Mouse (Mus musculus) Patski (cell line): Measurements from ENCODE around the gene March1. TPM values are rescaled to one million over a fixed set of nuclear protein-coding genes. Genes with fewer than 3 reads are reported as not detected.
"Not testable (repeated sequence)": the region's sequence is repeated elsewhere in the genome, so short reads cannot be mapped to it uniquely, and the experiment has no call there.

Source experiments
- ATAC-seq: fragments of 100-300 bp; one replicate; pipeline ENCODE4 v1.8.0; 2021
- CTCF ChIA-PET: fragments of 350-600 bp; sonication (Branson Sonifier 250); formaldehyde crosslinking; loops from one replicate; lab custom pipeline; 2022; ENCODE audit warnings: inconsistent platforms; lab: Charles Lee
- POLR2A ChIA-PET: fragments of 350-600 bp; sonication (Branson Sonifier 250); formaldehyde crosslinking; loops from one replicate; lab custom pipeline; 2022; ENCODE audit warnings: antibody characterized with exemption, inconsistent platforms; lab: Charles Lee
- DNase-seq: peaks from one replicate; pipeline ENCODE4 v3.0.0-alpha.2; 2011; ENCODE audit warnings: low read depth, low spot score
- H3K27me3 ChIP-seq: fragments of 371-371 bp; one replicate; pipeline ENCODE4 v1.5.1; 2021
- CTCF ChIP-seq: fragments of 100-300 bp; IDR thresholded peaks from one replicate; pipeline ENCODE4 v1.5.1; 2021
- in situ Hi-C: fragments of 300-500 bp; cut with MboI; formaldehyde crosslinking; loops from 3 replicates; pipeline ENCODE4 v1.11.1; 2018; ENCODE audit warnings: low pct_unique_long_range_greater_than_20kb, mixed read lengths
- polyA plus RNA-seq: library from polyadenylated mRNA; unstranded; gene quantifications from one replicate; pipeline ENCODE4 v1.2.3, GENCODE M21; 2021

The March1 gene
- polyA plus RNA-seq, 1 experiment from 2014 or later: 0.04 TPM

DNA sequence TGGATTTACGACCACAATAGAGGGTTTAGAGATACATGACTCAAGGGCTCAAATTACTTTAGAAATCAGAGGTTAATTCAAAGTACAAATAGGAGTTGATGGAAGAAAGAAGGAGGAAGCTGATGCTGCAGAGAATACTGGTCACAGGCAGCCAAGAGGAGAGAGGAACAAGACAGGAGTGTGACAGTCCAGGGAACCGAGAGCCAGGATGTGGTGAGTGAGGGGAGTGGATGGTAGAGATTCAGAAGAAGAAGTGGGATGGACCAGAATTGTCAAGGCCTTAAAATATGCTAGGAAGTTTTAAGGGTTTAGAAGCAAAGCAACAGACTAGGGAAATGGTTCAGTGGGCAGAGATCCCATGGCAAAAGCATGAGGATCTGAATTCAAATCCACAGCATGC is 771.0 kb downstream of the March1 start:
- no peak for TF ChIP-seq CTCF
- CTCF ChIA-PET: no interaction called here
- in situ Hi-C loops: no loop called here
- DNase-seq: no peak
- peaks cover 4% of the 10 kb centered on the region for H3K27me3 ChIP-seq
- ATAC-seq: no peak
- POLR2A ChIA-PET: no interaction called here

DNA sequence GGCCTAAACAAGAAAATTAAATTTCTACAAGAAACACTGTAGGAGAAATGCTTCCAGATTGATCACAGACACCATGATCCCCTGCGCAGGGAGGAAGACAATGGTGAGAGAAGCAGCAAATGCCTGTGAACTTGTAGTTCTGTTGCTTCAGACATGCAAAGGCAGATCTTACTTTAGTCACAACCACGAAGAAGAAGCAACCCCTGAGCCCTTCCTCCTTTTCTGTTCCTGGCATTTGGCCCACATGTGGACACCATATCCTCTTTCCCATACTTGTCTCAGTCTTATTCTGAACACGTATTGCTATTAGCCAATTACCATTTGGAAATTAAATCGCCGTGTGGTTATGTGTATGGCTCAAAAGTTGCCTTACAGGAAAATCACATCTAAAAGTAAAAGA is 773.9 kb downstream of the March1 start:
- DNase-seq: no peak

DNA sequence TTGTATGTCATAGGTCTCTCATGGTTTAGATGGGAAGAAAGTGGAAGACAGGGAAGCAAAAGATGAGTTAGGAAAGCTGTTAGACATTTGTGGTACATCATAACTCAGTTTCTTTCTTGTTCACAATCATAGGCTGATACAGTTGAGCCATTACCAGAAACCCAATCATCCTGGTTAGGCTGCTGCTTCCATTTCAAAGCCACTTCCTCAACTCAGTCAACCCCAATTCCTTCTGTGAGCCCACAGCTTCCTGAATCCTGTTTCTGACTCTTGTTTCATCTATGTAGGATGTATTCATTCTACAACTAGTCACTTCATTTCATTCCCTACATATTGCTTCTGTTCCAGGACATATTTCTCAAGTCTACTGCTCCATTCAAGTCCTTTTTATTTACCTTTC is 775.2 kb downstream of the March1 start:
- ATAC-seq (no peak), DNase-seq (no peak)
- no peak for TF ChIP-seq CTCF
- POLR2A ChIA-PET: no interaction called here
- peaks cover 7% of the 10 kb centered on the region for H3K27me3 ChIP-seq
- CTCF ChIA-PET: interaction anchor here (0.8 kb wide), 1 partner anchor 10 kb away, joined by 3 read pairs; no protein-coding TSS in a partner anchor
- in situ Hi-C loops: no loop called here

More for the DNA sequence above, 773.9 kb downstream of the March1 start:
- no peak for TF ChIP-seq CTCF
- in situ Hi-C loops: no loop called here
- ChIA-PET POLR2A (no interaction called here), CTCF (no interaction called here)
- H3K27me3 ChIP-seq: peaks cover 7% of the 10 kb centered on the region
- ATAC-seq: no peak

DNA sequence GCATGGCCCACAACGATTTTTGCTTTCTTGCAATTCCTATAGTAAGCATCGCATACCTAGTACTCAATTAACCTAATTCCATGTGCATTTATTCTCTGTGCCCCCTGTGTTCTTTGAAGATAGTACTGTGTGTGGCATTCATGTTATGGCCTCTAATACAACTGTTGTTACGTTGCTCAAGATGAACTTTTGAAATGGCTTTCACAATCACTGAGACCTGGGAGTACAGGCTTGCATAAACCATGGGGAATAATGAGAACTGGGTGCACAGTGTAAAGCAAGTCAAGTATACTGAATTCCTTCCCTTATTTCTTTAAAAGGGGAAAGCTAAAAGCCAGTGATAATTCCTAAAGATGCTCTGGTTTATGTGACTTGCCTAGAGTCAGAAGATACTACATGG is 776.4 kb downstream of the March1 start:
- no peak for ATAC-seq
- in situ Hi-C loops: no loop called here
- H3K27me3 ChIP-seq: peaks cover 7% of the 10 kb centered on the region
- POLR2A ChIA-PET: no interaction called here
- no peak for TF ChIP-seq CTCF
- CTCF ChIA-PET: no interaction called here
- no peak for DNase-seq

DNA sequence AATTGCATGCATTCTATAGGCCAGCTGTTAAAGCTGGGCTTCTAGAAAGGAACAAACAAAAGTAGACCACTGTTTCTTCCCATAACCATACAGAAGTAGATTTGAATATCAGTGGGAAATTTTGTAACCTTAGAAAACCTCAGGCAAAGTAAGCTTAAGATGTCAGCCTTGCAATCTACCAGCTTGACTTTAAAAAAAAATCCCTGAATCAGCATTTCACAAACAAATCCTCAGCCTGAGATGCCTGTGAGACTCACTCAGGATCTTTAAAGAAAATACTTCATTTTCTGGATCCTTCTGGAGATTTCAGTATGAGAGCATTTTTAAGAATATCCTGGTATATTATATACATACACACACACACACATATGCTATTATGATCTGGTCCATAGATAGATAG is 780.1 kb downstream of the March1 start:
- in situ Hi-C loops: no loop called here
- DNase-seq: no peak
- ChIA-PET POLR2A (no interaction called here), CTCF (no interaction called here)
- H3K27me3 ChIP-seq: peaks cover 4% of the 10 kb centered on the region
- no peak for ATAC-seq
- TF ChIP-seq CTCF: no peak

DNA sequence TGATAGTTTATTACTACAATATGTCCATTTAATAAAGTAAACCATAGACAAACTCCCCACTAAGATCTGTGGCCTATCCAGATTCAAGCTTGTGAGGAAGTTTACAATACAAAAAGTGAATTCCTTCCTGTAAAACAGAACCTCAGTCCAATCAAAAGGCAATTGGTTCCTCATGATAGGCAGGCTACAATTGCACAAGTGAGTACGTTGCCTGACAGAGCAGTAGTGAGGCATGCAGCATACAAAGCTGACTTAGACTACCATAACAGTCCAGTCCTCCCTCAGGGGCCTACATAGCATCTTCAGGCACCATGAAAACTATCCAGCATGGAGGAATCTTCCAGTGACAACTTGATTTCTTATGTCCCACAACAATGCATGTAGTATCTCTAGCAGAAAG is 782.4 kb downstream of the March1 start:
- CTCF ChIA-PET: no interaction called here
- in situ Hi-C loops: no loop called here
- H3K27me3 ChIP-seq: peaks cover 7% of the 10 kb centered on the region

DNA sequence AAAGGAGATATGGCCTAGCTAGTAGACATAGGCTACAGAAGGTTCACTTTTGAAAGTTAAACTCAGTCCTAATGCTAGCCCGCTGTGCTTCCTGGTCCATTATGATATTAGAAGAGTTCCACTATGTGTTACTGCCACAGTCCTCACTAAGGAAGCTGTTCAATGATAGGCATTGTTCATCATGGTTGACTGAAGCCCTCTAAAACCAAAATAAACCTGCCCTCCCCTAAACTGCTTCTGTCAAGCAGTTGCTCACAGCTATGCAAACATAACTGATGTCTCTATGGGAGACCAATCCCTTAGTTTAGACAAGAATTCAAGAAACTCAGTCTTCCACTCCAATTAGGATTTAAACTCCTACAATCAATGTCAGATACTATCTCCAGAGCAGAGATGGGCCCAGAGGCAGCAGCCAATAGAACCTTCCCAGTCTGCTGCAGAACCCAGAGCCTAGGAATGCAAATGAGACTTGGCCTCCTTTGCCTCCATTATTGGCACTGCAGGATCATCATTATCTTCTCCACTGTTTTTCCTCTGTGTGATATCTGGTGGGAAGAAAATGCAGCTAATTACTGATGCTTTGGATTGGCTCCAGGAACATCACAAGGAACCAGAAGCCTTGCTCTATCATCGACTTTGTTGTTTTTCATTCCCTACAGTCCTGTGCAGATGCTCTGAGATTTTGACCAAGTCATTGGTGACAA is 787.2 kb downstream of the March1 start:
- ChIA-PET CTCF (no interaction called here), POLR2A (no interaction called here)
- DNase-seq (no peak), ATAC-seq (no peak)
- H3K27me3 ChIP-seq: peaks cover 9% of the 10 kb centered on the region
- no peak for TF ChIP-seq CTCF
- in situ Hi-C loops: no loop called here

More for the DNA sequence above, 782.4 kb downstream of the March1 start:
- ATAC-seq (no peak), DNase-seq (no peak)
- POLR2A ChIA-PET: no interaction called here
- no peak for TF ChIP-seq CTCF

DNA sequence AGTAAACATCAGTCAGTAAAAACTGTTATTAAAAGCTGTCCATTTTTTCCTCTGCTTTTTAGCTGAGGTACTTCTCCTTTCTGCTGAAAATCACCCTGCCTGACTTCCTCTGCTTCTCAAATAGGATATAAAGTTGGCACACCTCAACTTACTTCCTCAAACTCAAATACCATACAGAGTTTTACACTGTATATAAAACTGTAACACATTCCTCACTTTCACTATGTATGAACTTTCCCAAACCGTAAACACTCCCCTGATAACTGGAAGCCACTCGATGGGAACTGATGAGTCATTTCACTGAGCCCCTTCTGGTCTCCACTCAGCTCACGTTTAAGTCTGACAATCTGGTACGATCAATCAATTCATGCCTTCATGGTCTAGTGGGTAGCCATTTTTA is 788.1 kb downstream of the March1 start:
- in situ Hi-C loops, H3K27me3 ChIP-seq, CTCF ChIA-PET, POLR2A ChIA-PET, ATAC-seq, DNase-seq: not testable (repeated sequence)

DNA sequence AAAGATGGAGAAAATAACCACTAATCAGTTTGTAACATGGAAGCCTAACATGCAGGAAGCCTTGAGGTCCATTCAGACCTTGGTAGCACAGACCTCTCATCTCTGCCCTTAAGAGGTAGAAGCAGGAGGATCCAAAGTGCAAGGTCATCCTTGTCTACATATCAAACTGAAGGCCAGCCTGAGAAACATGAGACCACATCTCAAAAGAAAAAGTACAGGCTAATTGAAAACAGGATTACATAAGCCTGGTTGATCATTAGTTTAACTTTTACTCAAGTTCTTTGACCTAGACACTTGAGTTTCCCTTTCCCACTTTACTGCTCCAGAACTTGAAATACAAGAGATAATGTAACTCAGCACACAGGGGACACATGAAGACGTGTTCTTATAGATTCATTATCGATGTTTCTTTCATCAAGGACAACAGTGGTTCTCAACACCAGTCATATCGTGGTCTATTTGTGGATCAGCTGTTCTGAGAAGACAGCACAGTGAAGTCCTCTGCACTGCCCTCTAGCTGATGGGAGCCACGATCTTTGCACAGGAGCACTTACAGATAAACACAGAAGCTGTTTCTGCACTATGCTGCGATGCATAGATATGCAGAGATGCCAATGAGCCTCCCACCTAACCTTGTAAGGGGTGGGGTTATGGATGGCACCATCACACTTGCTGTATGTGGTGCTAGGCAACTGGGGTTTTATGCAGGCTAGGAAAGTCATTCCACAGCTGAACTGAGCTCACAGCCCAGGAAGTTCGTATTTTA is 789.1 kb downstream of the March1 start:
- ATAC-seq (no peak), DNase-seq (no peak)
- in situ Hi-C loops: no loop called here
- POLR2A ChIA-PET: interaction anchor here (0.6 kb wide), 1 partner anchor 1413 kb away, joined by 3 read pairs; no protein-coding TSS in a partner anchor
- TF ChIP-seq CTCF: no peak
- CTCF ChIA-PET: no interaction called here
- H3K27me3 ChIP-seq: peaks cover 9% of the 10 kb centered on the region

DNA sequence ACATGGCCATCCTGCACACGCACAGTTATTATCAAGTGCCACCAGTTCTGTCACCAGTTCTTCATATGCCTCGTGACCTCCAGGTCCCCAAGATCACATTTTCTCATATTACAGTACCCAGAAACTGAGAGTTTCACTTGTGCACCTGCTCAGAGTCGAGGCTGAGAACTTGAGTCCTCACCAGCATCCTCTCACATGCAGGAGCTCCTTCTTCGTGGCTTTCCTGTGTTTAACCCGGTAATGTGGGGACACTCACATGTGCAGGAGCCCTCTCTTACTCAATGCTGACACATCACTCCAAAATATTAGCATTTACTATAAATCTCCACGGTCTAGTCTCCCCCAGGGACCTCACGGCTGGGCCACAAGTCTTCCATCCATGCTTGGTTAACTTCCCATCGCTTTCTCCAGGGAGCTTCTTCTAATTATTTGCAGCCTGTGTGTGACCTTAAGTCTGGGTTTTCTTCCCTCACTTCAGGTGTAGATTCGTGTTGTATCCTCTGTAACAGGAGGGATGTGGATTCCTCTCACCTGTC is 792.4 kb downstream of the March1 start:
- ChIA-PET POLR2A (interaction anchor here (0.6 kb wide), 1 partner anchor 30 kb away, joined by 7 read pairs; no protein-coding TSS in a partner anchor), CTCF (no interaction called here)
- in situ Hi-C loops: no loop called here
- DNase-seq: no peak
- peaks cover 23% of the 10 kb centered on the region for H3K27me3 ChIP-seq
- ATAC-seq: no peak
- TF ChIP-seq CTCF: no peak

DNA sequence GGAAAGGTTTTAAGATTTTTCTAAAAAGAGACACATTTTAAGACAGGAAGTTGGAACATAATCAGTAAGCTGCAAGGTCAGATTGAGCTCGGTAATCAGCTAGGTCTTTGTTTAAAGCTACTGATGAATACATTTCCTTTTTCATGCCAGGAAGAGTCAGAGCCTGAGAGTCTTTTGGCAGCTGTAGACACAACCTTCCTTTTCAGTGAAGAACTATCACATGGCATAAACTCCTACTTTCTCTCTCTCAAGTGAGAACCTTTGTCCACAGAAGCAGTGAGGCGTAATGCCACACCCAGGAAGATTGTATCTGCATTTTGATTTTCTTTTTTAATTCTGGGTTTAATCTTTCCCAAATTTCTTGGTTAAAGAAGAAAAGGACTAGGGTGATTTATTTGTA is 795.4 kb downstream of the March1 start:
- ATAC-seq (no peak), DNase-seq (no peak)
- in situ Hi-C loops: no loop called here
- peaks cover 23% of the 10 kb centered on the region for H3K27me3 ChIP-seq
- TF ChIP-seq CTCF: no peak
- POLR2A ChIA-PET: no interaction called here
- CTCF ChIA-PET: interaction anchor here (1.0 kb wide), 1 partner anchor 9 kb away, joined by 3 read pairs; no protein-coding TSS in a partner anchor
